Mouse (Mus musculus) spleen, postnatal 4 days (tissue): ENCODE data around the gene Ranbp3.

Experiments used
- DNase-seq, 2 experiments: peaks; one replicate each; pipeline ENCODE4 v3.0.0; 2022; ENCODE audit warnings: low spot score in 2 of 2

Ranbp3 gene

GRCm38 (mm10) chr17:56673647-56674416 is 738 bp downstream of the Ranbp3 start:
- DNase-seq = peak; percentile 39 to 80

DNA sequence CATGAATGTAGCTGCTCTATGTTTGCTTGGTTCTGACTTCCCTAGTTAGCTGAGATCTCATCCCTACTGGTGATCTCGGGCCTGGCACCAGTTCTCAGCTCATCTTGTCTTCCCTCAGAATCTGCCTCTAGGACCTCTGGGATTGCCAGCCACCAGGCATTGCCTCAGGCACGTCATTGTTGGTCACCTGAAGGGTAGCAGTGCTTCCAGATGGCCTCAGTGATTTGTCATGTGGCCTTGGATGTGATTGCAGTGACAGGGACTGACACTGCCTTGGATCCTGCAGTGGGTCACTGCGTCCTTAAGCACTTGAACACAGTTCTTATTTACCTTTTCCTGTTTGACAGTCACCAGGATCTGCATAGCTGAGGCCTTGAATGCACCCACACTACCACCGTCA is 8.7 kb downstream of the Ranbp3 start:
- DNase-seq = no peak

GRCm38 (mm10) chr17:56682880-56683279 is 9.8 kb downstream of the Ranbp3 start:
- no peak for DNase-seq

DNA sequence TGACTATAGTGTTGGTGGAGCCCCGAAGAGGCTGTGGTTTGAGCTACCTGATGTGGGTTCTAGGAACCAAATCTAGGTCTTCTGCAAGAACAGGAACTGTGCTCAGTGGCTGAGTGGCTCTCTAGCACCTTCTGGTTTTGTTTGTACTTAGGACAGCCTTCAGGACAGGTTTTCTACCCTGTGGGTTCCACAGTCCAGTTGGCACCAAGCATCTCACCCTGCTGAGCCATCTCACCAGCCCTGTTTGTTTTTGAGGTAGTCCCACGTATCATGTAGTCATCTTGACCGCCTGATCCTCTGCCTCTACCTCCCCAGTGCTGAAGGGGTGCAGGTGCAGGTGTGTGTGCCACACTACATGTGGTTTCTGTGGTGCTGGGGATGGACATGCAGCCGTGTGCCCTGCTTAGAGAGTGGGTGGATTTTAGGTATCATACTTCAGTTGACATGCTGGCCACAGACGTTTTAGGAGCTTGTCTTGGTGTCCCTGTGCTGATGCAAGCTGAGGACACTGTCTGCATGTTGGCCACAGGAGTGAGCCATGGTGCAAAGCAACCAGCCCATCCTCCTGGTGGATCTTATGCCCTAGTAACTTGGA is 10.5 kb downstream of the Ranbp3 start:
- DNase-seq = no peak

- no peak for DNase-seq
Observed at GRCm38 (mm10) chr17:56684649-56685048, 11.6 kb downstream of the Ranbp3 start.

GRCm38 (mm10) chr17:56686801-56687200 is 13.7 kb downstream of the Ranbp3 start:
- no peak for DNase-seq

- DNase-seq = no peak
Observed at GRCm38 (mm10) chr17:56688045-56688444, 15.0 kb downstream of the Ranbp3 start.

DNA sequence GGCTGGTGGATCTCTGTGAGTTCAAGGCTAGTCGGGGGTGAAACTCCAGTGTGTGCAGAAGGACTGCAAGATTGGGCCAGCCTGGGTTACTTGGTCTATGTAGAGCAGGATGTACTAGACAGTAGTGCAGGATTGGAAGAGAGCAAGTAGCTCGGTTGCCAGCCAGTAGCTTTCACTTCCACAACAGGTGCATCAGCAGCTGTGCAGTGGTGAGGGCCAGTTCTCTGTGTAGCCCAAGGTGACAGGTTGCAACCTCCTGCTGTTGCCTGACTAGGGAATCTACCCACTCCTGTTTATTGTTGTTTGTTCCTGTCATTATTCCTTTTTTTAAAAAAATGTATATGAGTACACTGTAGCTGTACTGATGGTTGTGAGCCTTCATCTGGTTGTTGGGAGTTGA is 15.6 kb downstream of the Ranbp3 start:
- no peak for DNase-seq

- DNase-seq = no peak
Observed at GRCm38 (mm10) chr17:56693395-56693794, 20.3 kb downstream of the Ranbp3 start.

DNA sequence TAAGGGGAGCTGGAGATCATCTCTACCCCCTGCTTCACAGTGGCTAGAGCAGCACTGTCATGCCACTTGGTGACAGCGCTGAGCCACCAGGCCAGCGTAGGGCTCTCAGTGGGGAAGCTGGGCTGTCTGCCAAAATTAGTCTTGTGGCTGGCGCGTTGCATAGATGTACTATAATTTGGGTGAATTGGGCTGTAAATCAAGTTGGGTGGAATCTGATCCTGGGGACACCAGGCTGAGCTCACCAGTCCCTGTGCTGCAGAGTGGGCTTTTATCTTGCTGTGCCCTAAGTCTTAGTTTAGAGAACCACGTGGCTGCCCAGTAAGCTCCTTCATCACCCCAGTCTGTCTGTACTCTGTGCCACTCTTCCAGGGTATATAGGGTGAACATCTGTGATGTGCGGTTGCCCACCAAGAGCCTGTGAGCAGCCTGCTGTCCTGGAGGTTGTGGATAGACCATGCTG is 20.8 kb downstream of the Ranbp3 start:
- no peak for DNase-seq

DNA sequence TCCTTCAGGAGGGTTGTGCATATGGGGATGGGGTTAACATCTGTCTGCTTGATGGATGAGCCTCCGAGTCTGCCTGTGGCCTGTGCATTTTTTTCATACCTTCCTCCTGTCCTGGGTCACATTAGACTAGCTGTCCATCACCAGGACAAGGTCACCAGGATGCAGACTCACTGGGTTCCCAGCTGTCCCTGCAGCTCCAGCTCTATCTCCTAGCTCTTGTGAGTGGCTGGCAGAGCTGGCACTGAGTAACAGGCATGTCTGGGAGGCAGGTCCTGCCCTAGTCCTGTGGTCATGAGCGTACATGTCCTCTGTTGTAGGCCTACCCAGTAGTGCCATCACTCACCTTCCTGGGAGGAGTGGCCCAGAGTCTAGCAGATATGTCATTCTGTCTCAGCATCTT is 27.4 kb downstream of the Ranbp3 start:
- DNase-seq = no peak

GRCm38 (mm10) chr17:56703038-56703437 is 29.9 kb downstream of the Ranbp3 start:
- DNase-seq = no peak

GRCm38 (mm10) chr17:56706515-56706914 is 33.4 kb downstream of the Ranbp3 start:
- DNase-seq = no peak

GRCm38 (mm10) chr17:56708692-56709091 is 35.6 kb downstream of the Ranbp3 start:
- DNase-seq = no peak

GRCm38 (mm10) chr17:56709708-56710107 is 36.6 kb downstream of the Ranbp3 start:
- DNase-seq = no peak

DNA sequence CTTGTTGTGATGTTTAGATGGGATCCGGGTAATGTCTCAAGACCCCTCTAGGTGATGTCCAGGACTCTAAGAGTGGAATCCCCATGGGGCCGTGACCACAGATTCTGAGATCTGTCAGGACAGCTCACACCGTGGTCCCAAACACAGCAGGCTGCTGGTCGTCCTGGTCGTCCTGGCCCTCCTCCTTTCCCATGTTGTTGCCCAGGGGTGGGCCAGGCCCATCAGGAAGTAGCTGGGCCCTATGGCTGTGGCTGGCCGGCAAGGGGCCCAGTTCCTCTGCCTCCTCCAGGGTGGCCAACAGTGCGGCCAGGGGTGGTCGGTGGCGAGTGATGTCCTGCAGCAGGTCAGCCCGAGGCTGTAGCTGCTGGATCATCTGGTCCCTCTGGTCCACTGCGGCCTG is 42.3 kb downstream of the Ranbp3 start:
- DNase-seq = no peak

DNA sequence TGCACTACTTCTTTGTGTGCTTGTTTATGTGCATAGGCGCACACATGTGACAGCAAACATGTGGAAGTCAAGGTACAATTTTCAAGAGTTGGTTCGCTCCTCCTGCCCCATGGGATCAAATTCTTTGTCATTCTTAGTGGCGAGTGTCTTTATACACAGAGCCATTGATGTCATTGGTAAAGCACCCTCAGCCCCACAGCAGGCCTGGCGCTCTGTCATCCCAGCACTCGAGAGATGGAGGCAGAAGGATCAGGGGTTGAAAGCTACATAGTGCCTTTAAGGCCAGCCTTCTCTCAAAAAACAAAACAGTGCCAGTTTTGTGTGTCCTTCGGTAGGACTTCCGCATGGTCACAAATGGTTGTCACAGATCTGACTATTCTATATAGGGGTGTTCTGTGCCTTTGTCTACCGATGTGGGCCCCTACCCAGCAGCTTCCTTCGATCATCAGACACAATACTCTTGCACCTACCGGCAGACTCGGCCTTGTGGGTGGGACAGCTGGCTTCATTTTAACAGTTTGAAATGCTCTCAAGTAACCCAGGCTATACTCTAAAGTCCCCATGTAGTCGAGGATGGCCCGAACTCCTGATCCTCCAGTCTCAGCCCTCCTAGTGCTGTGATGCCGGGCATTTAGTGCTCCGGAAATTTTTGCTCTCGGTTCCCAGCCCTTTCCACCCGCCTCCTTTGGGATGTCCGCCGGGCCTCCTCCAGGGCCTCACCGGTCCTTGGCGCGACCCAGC is 43.0 kb downstream of the Ranbp3 start:
- peak in 1 of 2 experiments; percentile 69 for DNase-seq

DNA sequence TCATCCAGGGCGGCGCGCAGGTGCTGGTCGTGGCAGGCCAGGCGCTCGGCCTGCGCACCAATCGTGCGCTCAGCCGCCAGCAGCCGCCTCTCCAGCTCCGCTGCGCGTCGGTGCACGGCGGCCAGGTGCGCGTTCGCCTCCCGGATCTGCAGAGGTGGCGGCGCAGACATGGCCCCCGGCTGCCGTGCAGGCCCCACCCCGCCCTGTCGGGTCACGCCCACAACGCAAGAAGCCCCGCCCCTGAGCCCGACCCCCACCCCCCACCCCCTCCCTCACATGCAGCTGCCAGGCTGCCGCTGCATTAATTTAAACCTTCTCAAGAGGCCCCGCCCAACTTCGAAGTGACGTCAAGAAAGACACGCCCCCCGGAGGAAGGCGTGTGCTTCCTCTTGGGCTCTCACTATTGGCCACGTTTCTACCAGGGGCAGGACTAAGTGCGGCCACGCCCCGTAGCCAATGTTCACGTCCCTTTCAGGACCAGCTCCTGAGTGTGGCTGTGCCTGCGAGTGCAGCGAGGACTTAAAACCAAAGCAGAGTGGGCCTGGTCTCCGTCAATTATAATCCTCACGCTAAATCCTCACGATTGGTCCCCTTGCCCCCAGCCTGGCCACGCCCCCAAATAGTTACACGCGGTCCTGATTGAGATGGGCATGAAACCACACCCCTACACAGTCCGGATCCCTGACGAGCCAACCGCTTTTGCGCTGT is 43.7 kb downstream of the Ranbp3 start:
- peak; percentile 96 for DNase-seq

DNA sequence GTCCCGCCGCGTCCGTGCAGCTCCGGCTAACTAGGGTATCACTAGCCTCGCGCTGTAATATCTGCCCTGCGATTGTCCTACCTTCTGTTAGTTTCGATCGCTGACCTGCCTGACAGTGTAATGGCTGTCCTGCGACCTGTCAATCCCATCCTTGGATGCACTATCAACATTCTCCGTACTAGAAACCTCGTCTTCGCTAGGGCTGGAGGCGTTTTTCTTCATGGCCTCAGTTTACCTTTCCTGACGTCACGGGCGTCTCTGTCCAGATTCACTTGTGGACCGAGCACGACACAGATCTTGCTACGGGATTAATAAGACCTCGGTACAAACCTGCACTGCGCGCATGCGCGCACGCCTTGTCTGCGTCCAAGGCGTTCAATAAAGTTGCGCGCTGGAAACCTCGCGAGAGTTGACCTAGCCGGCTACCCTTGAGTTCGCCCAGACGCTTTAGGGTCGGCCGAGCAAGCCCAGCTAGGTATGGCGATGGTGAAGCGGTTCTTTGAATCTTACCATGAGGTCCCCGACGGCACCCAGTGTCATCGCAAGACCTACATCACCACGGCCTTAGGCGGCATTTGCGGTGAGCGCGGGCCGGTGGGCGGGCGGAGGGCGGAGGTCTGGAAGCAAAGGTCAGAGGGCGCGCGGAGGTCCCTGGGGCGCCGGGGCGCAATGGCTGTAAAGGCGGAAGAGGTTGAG is 44.4 kb downstream of the Ranbp3 start, which contains the start of the genes Ndufa11 and Vmac:
Gene Ndufa11, plus strand, starts transcription at position 405 of the 696 bp plus-strand sequence.
Gene Vmac, minus strand, starts transcription at position 660 of the 696 bp plus-strand sequence.
- peak; percentile 94 to 98 for DNase-seq

DNA sequence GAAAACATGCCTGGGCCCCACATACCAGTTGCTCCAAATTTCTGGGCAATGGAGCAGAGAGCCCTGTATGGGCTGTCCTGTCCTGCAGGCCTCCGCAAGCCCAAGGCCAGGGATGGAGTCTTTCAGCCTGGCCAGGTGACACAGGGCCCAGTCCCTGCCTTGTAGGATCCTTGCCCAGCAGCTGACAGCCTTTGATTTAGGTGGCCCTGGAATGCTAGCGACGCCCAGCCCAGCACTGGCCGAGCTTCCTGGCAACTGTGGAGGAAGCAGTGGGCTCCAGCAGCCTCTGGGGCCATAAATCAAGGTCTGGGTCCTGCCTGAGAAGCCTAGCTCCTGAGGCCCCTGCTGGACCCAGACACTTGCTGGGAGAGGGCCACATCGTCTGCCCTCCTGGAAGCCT is 49.3 kb downstream of the Ranbp3 start:
- no peak for DNase-seq
